Mouse (Mus musculus): ENCODE data around the gene Cpxm2. TPM values are rescaled to one million over a fixed set of nuclear protein-coding genes. Genes with fewer than 3 reads are reported as not detected.

Cpxm2 gene
- polyA plus RNA-seq, 2 experiments, result 31.4 to 47.1 TPM

GRCm38 (mm10) chr7:132196581-132196980, 42.0 kb upstream of the Cpxm2 start:
- H3K4me2 ChIP-seq (replicated peaks; ENCODE audit: low read depth, low read length, severe bottlenecking), result no peak overlapping the region
- ATAC-seq (ENCODE audit: low FRiP score, low read depth) (no peak), DNase-seq (ENCODE audit: low spot score) (no peak)
- H3K27me3 ChIP-seq (ENCODE audit: control insufficient read depth, insufficient read depth, low read length), result no peaks in the 10 kb centered on the region
- H3K36me3 ChIP-seq (ENCODE audit: control insufficient read depth, insufficient read depth, low read length), result no peaks in the 10 kb centered on the region
- H3K4me1 ChIP-seq (ENCODE audit: control insufficient read depth, insufficient read depth, low read length), result peaks cover 20% of the 10 kb centered on the region
- 92% methylated on average over 1 of the region's 1 CpGs for WGBS
- H3K9ac ChIP-seq (ENCODE audit: low read depth, low read length, severe bottlenecking), result no peak overlapping the region
- H3K27ac ChIP-seq (replicated peaks; ENCODE audit: low read depth, low read length), result no peak overlapping the region
- no peak for TF ChIP-seq POLR2A (IDR thresholded peaks at IDR 0.05; ENCODE audit: borderline replicate concordance, extremely low read depth, insufficient read depth, insufficient read length)
- H3K4me3 ChIP-seq (replicated peaks; ENCODE audit: low read length), result no peak overlapping the region
- no peaks in the 10 kb centered on the region for H3K9me3 ChIP-seq (ENCODE audit: control insufficient read depth, low read length)

- H3K27ac ChIP-seq (replicated peaks; ENCODE audit: low read depth, low read length), result no peak overlapping the region
- H3K4me2 ChIP-seq (replicated peaks; ENCODE audit: low read depth, low read length, severe bottlenecking), result no peak overlapping the region
- no peaks in the 10 kb centered on the region for H3K36me3 ChIP-seq (ENCODE audit: control insufficient read depth, insufficient read depth, low read length)
- DNase-seq (ENCODE audit: low spot score) (no peak), ATAC-seq (ENCODE audit: low FRiP score, low read depth) (no peak)
- no peaks in the 10 kb centered on the region for H3K9me3 ChIP-seq (ENCODE audit: control insufficient read depth, low read length)
- TF ChIP-seq POLR2A (IDR thresholded peaks at IDR 0.05; ENCODE audit: borderline replicate concordance, extremely low read depth, insufficient read depth, insufficient read length), result no peak
- no peaks in the 10 kb centered on the region for H3K27me3 ChIP-seq (ENCODE audit: control insufficient read depth, insufficient read depth, low read length)
- H3K4me1 ChIP-seq (ENCODE audit: control insufficient read depth, insufficient read depth, low read length), result peaks cover 11% of the 10 kb centered on the region
- 100% methylated on average over 2 of the region's 2 CpGs for WGBS
- no peak overlapping the region for H3K9ac ChIP-seq (ENCODE audit: low read depth, low read length, severe bottlenecking)
- H3K4me3 ChIP-seq (replicated peaks; ENCODE audit: low read length), result no peak overlapping the region
Measured at GRCm38 (mm10) chr7:132193606-132194005, 39.1 kb upstream of the Cpxm2 start.

DNA sequence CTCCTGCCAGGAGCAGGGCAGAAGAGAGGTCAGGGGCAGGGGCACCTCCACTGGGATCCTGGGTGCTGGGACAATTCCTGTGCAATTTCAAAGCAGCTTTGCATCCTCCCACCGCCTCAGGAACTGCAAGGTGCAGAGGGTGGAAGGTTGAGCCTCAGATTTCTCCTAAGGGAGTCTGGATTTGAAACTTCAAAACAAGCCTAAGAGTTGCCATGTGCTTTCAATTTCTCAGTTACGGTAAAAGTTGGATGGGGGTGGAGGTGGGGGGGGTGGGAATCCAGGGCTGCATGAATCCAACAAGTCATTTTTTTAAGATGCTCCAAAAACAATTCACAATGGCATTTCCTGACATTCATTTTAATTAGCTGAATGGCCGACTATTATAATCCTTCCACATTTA, 32.9 kb upstream of the Cpxm2 start:
- DNase-seq (ENCODE audit: low spot score) (no peak), ATAC-seq (ENCODE audit: low FRiP score, low read depth) (no peak; the same call in 1 of the 2 replicates)
- no peak for TF ChIP-seq POLR2A (IDR thresholded peaks at IDR 0.05; ENCODE audit: borderline replicate concordance, extremely low read depth, insufficient read depth, insufficient read length)
- Histone ChIP-seq H3K4me3 (replicated peaks; ENCODE audit: low read length) (no peak overlapping the region), H3K4me2 (replicated peaks; ENCODE audit: low read depth, low read length, severe bottlenecking) (no peak overlapping the region), H3K36me3 (ENCODE audit: control insufficient read depth, insufficient read depth, low read length) (no peaks in the 10 kb centered on the region), H3K27me3 (ENCODE audit: control insufficient read depth, insufficient read depth, low read length) (no peaks in the 10 kb centered on the region), H3K4me1 (ENCODE audit: control insufficient read depth, insufficient read depth, low read length) (peaks cover 19% of the 10 kb centered on the region), H3K9me3 (ENCODE audit: control insufficient read depth, low read length) (no peaks in the 10 kb centered on the region), H3K27ac (replicated peaks; ENCODE audit: low read depth, low read length) (no peak overlapping the region), H3K9ac (ENCODE audit: low read depth, low read length, severe bottlenecking) (no peak overlapping the region)
- WGBS, result 22% methylated on average over 3 of the region's 3 CpGs

- no peaks in the 10 kb centered on the region for H3K9me3 ChIP-seq (ENCODE audit: control insufficient read depth, low read length)
- ATAC-seq (ENCODE audit: low FRiP score, low read depth), result no peak
- no peak for DNase-seq (ENCODE audit: low spot score)
- H3K4me1 ChIP-seq (ENCODE audit: control insufficient read depth, insufficient read depth, low read length), result peaks cover 19% of the 10 kb centered on the region
- H3K4me2 ChIP-seq (replicated peaks; ENCODE audit: low read depth, low read length, severe bottlenecking), result no peak overlapping the region
- TF ChIP-seq POLR2A (IDR thresholded peaks at IDR 0.05; ENCODE audit: borderline replicate concordance, extremely low read depth, insufficient read depth, insufficient read length), result no peak
- no peak overlapping the region for H3K4me3 ChIP-seq (replicated peaks; ENCODE audit: low read length)
- 33% methylated on average over 5 of the region's 5 CpGs for whole genome bisulfite sequencing
- no peak overlapping the region for H3K27ac ChIP-seq (replicated peaks; ENCODE audit: low read depth, low read length)
- H3K9ac ChIP-seq (ENCODE audit: low read depth, low read length, severe bottlenecking), result no peak overlapping the region
- no peaks in the 10 kb centered on the region for H3K27me3 ChIP-seq (ENCODE audit: control insufficient read depth, insufficient read depth, low read length)
- H3K36me3 ChIP-seq (ENCODE audit: control insufficient read depth, insufficient read depth, low read length), result no peaks in the 10 kb centered on the region
Measured at GRCm38 (mm10) chr7:132183892-132184404, 29.4 kb upstream of the Cpxm2 start.

DNA sequence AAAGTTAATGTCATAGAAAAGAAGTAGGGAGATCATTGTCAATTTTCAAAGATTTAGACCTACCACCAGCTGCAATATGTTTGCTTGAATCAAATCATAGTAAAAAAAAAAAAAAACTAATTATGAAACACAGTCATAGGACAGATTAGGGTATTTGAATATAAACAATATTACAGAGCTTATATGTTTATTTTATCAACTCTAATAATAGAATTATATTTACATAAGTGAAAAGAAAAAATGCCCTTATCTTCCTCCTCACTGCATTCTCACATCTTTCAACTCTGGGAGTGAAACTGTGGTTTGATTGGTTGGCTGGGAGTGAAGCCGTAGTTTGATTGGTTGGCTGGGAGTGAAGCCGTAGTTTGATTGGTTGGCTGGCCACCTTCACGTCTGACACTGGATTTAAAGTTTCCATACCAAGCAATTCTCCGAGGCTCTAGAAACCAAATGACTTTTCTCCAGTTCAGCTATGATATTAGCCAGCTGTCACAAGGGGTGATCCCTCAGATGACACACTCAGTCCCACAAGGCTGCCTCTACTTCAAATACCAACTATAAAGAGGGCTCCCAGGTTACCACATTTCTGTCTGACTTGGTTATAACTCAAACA, 27.2 kb upstream of the Cpxm2 start:
- Histone ChIP-seq H3K9ac (ENCODE audit: low read depth, low read length, severe bottlenecking) (no peak overlapping the region), H3K4me1 (ENCODE audit: control insufficient read depth, insufficient read depth, low read length) (peaks cover 6% of the 10 kb centered on the region), H3K27ac (replicated peaks; ENCODE audit: low read depth, low read length) (no peak overlapping the region), H3K27me3 (ENCODE audit: control insufficient read depth, insufficient read depth, low read length) (no peaks in the 10 kb centered on the region), H3K4me3 (replicated peaks; ENCODE audit: low read length) (no peak overlapping the region), H3K36me3 (ENCODE audit: control insufficient read depth, insufficient read depth, low read length) (no peaks in the 10 kb centered on the region), H3K9me3 (ENCODE audit: control insufficient read depth, low read length) (no peaks in the 10 kb centered on the region), H3K4me2 (replicated peaks; ENCODE audit: low read depth, low read length, severe bottlenecking) (no peak overlapping the region)
- ATAC-seq (ENCODE audit: low FRiP score, low read depth) (no peak), DNase-seq (ENCODE audit: low spot score) (no peak)
- no peak for TF ChIP-seq POLR2A (IDR thresholded peaks at IDR 0.05; ENCODE audit: borderline replicate concordance, extremely low read depth, insufficient read depth, insufficient read length)
- 91% methylated on average over 4 of the region's 4 CpGs for WGBS
